Mouse (Mus musculus): ENCODE data around the gene Tmem185b. TPM values are rescaled to one million over a fixed set of nuclear protein-coding genes. Genes with fewer than 3 reads are reported as not detected.

Gene Tmem185b
- 15.4 TPM for polyA plus RNA-seq (2017; shearing (Covaris generic))

GRCm38 (mm10) chr1:119525689-119526591 lies at the start of gene Tmem185b:
Gene Tmem185b (plus strand): TSS chr1:119526160.

GRCm38 (mm10) chr1:119504260-119505062 lies 21.5 kb upstream of the Tmem185b start, which contains the start of gene Ralb:
Gene Ralb (minus strand): TSS chr1:119504794.

Other genes starting within 250 kb of the Tmem185b start
- not detected for gene Inhbb, start 103.9 kb upstream of the Tmem185b start, polyA plus RNA-seq (2017; shearing (Covaris generic))
- gene Ralb, start 21.4 kb upstream of the Tmem185b start, polyA plus RNA-seq (2017; shearing (Covaris generic)) = 25.0 TPM
- gene Epb41l5, start 122.8 kb downstream of the Tmem185b start, polyA plus RNA-seq (2017; shearing (Covaris generic)) = 1.1 TPM